12 mouse cellular contexts compared by ENCODE assay signal in the genomic region with DNA sequence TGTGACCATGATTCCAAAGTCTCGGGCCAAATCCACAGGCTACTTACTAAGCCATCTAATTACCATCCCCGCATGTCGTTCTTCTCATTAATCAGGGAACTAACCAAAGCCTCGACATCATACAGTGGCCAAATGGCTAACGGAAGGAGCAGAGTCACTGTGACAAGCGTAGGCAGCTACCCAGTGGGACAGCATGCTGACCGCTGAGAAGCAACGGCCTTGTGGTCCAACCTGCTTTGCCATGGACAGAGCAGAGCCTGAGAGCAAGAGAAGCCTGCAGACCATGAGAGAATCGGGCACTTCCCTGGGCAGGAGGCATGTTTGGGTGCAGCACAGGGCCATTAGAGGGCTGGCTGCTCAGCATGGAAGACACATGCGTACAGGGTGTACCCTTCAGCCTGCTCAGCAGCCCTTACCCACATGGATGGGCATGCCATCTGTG.
DNase-seq lines count a peak whose midpoint lies in the region; ATAC-seq lines count a peak whose summit lies in the region.
"Had no signal": no experiment of that assay in that cellular context is flagged by ENCODE, and none has a peak within 500 bp of the region (broad histone marks: within the 10 kb centered on the region; RNA-seq: fewer than 3 reads in every experiment).

No protein-coding gene starts in this region.

- H3K9ac ChIP-seq in neural tube, embryonic 12.5 days, result no peak overlapping the region
- no peak overlapping the region for H3K9ac ChIP-seq in hindbrain, embryonic 12.5 days
- H3K9ac ChIP-seq: lung, embryonic 15.5 days had no signal

- no peaks in the 10 kb centered on the region for H3K36me3 ChIP-seq in neural tube, embryonic 12.5 days
- H3K36me3 ChIP-seq in hindbrain, embryonic 12.5 days, result no peaks in the 10 kb centered on the region
- H3K36me3 ChIP-seq: limb, embryonic 10.5 days; lung, embryonic 15.5 days had no signal

- no peak overlapping the region for H3K27ac ChIP-seq in neural tube, embryonic 12.5 days
- H3K27ac ChIP-seq in hindbrain, embryonic 12.5 days, result no peak overlapping the region
- H3K27ac ChIP-seq: limb, embryonic 10.5 days; lung, embryonic 15.5 days had no signal

- H3K9me3 ChIP-seq in neural tube, embryonic 12.5 days, result no peaks in the 10 kb centered on the region
- no peaks in the 10 kb centered on the region for H3K9me3 ChIP-seq in hindbrain, embryonic 12.5 days (replicated peaks)
- H3K9me3 ChIP-seq: limb, embryonic 10.5 days; lung, embryonic 15.5 days had no signal

- 0 out of 2 replicates have a peak, but pooled peaks have one; percentile 44 for ATAC-seq in neural tube, embryonic 12.5 days (ENCODE audit: low FRiP score, low read depth)
- peak; percentile 39; the same call in 1 of the 2 replicates for ATAC-seq in hindbrain, embryonic 12.5 days (ENCODE audit: low FRiP score)

- no peak overlapping the region for H3K4me3 ChIP-seq in neural tube, embryonic 12.5 days
- no peak overlapping the region for H3K4me3 ChIP-seq in hindbrain, embryonic 12.5 days
- H3K4me3 ChIP-seq: limb, embryonic 10.5 days; lung, embryonic 15.5 days; myocyte had no signal

- 83% methylated on average over 10 of the region's 10 CpGs for WGBS in neural tube, embryonic 12.5 days
- 84% methylated on average over 10 of the region's 10 CpGs for WGBS in hindbrain, embryonic 12.5 days

- no peak overlapping the region for H3K4me2 ChIP-seq in neural tube, embryonic 12.5 days (replicated peaks)
- no peak overlapping the region for H3K4me2 ChIP-seq in hindbrain, embryonic 12.5 days (replicated peaks)
- H3K4me2 ChIP-seq: lung, embryonic 15.5 days had no signal

- no peaks in the 10 kb centered on the region for H3K27me3 ChIP-seq in neural tube, embryonic 12.5 days (replicated peaks)
- no peaks in the 10 kb centered on the region for H3K27me3 ChIP-seq in hindbrain, embryonic 12.5 days
- H3K27me3 ChIP-seq: lung, embryonic 15.5 days had no signal

- no peaks in the 10 kb centered on the region for H3K4me1 ChIP-seq in neural tube, embryonic 12.5 days
- no peaks in the 10 kb centered on the region for H3K4me1 ChIP-seq in hindbrain, embryonic 12.5 days
- H3K4me1 ChIP-seq: limb, embryonic 10.5 days; lung, embryonic 15.5 days had no signal

- no peak for DNase-seq in neural tube, embryonic 10.5 days (ENCODE audit: extremely low spot score, low spot score)
- peak; percentile 73 for DNase-seq in cerebellum, adult 9-10 months
- no peak for DNase-seq in gastrocnemius, postnatal 14 days
- no peak for DNase-seq in spleen, postnatal 14 days (ENCODE audit: low spot score in 2 of 2)
- no peak for DNase-seq in thymus, postnatal 4 days
- DNase-seq: heart, postnatal 36 days; kidney, postnatal 10 days had no signal

- intact Hi-C loops in gastrocnemius, postnatal 14 days (cut with DNase I; ENCODE audit: low total_unique reads), result no loop called here
